Mouse (Mus musculus) kidney, embryonic 16.5 days (tissue): Measurements from ENCODE around the gene Ccl9. TPM values are rescaled to one million over a fixed set of nuclear protein-coding genes. Genes with fewer than 3 reads are reported as not detected.

Source experiments
- ATAC-seq: fragments of 200-750 bp; cut with Nextera tagmentation; 2 replicates; pipeline ENCODE4 v1.8.0; 2017; ENCODE audit warnings: moderate TSS enrichment; ENCODE audit not compliant: low FRiP score, low TSS enrichment
- H3K27ac ChIP-seq: fragments of 300-500 bp; sonication (generic); 2 replicates; pipeline ENCODE4 v1.5.1; 2014; ENCODE audit warnings: low read length
- H3K27me3 ChIP-seq: fragments of 300-500 bp; sonication (generic); 2 replicates; pipeline ENCODE4 v1.6.1; 2014; ENCODE audit warnings: low read length, control low read depth, mixed read lengths; ENCODE audit not compliant: insufficient read depth
- H3K36me3 ChIP-seq: fragments of 300-500 bp; sonication (generic); 2 replicates; pipeline ENCODE4 v1.6.1; 2014; ENCODE audit warnings: low read length, control low read depth, mixed read lengths; ENCODE audit not compliant: insufficient read depth
- H3K4me1 ChIP-seq: fragments of 300-500 bp; sonication (generic); 2 replicates; pipeline ENCODE4 v1.6.1; 2014; ENCODE audit warnings: low read length, control low read depth, mixed read lengths; ENCODE audit not compliant: insufficient read depth
- H3K4me2 ChIP-seq: fragments of 300-500 bp; sonication (generic); replicated peaks from 2 replicates; pipeline ENCODE4 v1.6.1; 2014; ENCODE audit warnings: low read depth, low read length
- H3K4me3 ChIP-seq: fragments of 300-500 bp; sonication (generic); 2 replicates; pipeline ENCODE4 v1.5.1; 2014; ENCODE audit warnings: mild to moderate bottlenecking, low read length
- H3K9ac ChIP-seq: fragments of 300-500 bp; sonication (generic); replicated peaks from 2 replicates; pipeline ENCODE4 v1.6.1; 2014; ENCODE audit warnings: low read length
- H3K9me3 ChIP-seq: fragments of 300-500 bp; sonication (generic); 2 replicates; pipeline ENCODE4 v1.6.1; 2016; ENCODE audit warnings: low read length, control low read depth
- WGBS: fragments of 180-500 bp; shearing (Covaris S2); extraction: QIAGEN DNeasy Blood & Tissue Kit; methylation state at CpG from one replicate; pipeline ENCODE4 v1.1.7; 2014; 5-methylcytosine and 5-hydroxymethylcytosine counted together
- polyA plus RNA-seq: library from polyadenylated mRNA; unstranded; fragments of >200 nt; fragmentation: Nextera tagmentation; extraction: Ambion mirVana; gene quantifications from 2 replicates; pipeline ENCODE4 v1.2.1, GENCODE M21; 2015

Gene Ccl9
- polyA plus RNA-seq, 1 experiment from 2014 or later: 3.5 TPM

DNA sequence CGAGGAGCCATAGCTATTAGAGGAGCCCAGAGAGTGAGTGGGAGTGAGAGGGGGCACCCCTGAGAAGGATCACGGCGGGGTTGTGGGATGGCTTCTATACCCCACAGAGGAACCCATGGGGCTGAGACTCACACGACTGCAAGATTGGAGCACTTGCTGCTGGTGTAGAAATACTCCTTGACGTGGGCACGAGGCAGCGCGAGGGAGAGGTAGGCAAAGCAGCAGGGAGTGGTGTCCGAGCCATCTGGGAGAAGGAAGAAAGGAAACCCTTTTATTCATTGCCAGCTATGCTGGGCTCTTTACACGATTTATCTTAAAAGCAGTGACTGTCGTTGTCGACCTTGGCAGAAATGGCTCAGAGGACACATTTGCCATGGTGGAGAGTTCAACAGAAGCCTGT, 49.4 kb downstream of the Ccl9 start:
- 83% methylated on average over 12 of the region's 12 CpGs for WGBS
- no peaks in the 10 kb centered on the region for H3K36me3 ChIP-seq

More for the DNA sequence above, 49.4 kb downstream of the Ccl9 start:
- Histone ChIP-seq H3K4me3 (no peak overlapping the region), H3K4me2 (no peak overlapping the region), H3K4me1 (peaks cover 4% of the 10 kb centered on the region; the same call in 1 of the 2 replicates), H3K27ac (no peak overlapping the region), H3K9me3 (no peaks in the 10 kb centered on the region), H3K27me3 (no peaks in the 10 kb centered on the region), H3K9ac (no peak overlapping the region)
- no peak for ATAC-seq

Other genes starting within 250 kb of the Ccl9 start
- gene Rasl10b, start 169.5 kb downstream of the Ccl9 start, polyA plus RNA-seq: 0.39 and 0.57 TPM in 2 replicates
- not detected in 2 replicates for gene Gas2l2, start 149.2 kb downstream of the Ccl9 start, polyA plus RNA-seq
- gene 1700020L24Rik, start 141.0 kb downstream of the Ccl9 start, polyA plus RNA-seq: not detected in 2 replicates
- gene Mmp28, start 115.6 kb downstream of the Ccl9 start, polyA plus RNA-seq: 1.7 and 1.8 TPM in 2 replicates
- gene Taf15, start 105.5 kb downstream of the Ccl9 start, polyA plus RNA-seq: 8.3 and 14.6 TPM in 2 replicates
- gene Heatr9, start 56.5 kb downstream of the Ccl9 start, polyA plus RNA-seq: 0.07 TPM in 1 of 2 replicates, not detected in the other
- gene Ccl5, start 48.1 kb downstream of the Ccl9 start, polyA plus RNA-seq: 0.37 and 0.52 TPM in 2 replicates
- gene Ccl6, start 14.5 kb upstream of the Ccl9 start, polyA plus RNA-seq: 5.3 and 5.4 TPM in 2 replicates
- gene Rpl9-ps1, start 67.0 kb upstream of the Ccl9 start, polyA plus RNA-seq: not detected in 2 replicates
- 0.48 and 0.50 TPM in 2 replicates for gene Ccl3, start 70.7 kb upstream of the Ccl9 start, polyA plus RNA-seq
- 0.60 and 0.85 TPM in 2 replicates for gene Ccl4, start 83.9 kb upstream of the Ccl9 start, polyA plus RNA-seq
- 0.86 and 1.5 TPM in 2 replicates for gene Wfdc17, start 125.4 kb upstream of the Ccl9 start, polyA plus RNA-seq
- gene Wfdc18, start 130.4 kb upstream of the Ccl9 start, polyA plus RNA-seq: not detected in 2 replicates
- 0.71 TPM in 1 of 2 replicates, not detected in the other for gene Wfdc21, start 168.3 kb upstream of the Ccl9 start, polyA plus RNA-seq
- gene Heatr6, start 175.1 kb upstream of the Ccl9 start, polyA plus RNA-seq: 23.6 and 27.2 TPM in 2 replicates